Mouse (Mus musculus) megakaryocyte, embryonic 14.5 days (primary cell): Measurements from ENCODE around the gene Ptpro.

Experiments used
- FLI1 ChIP-seq: IDR thresholded peaks from 2 replicates; pipeline ENCODE4 v1.6.1; 2012; ENCODE audit warnings: low read length, inconsistent platforms, mixed read lengths
- GATA1 ChIP-seq: IDR thresholded peaks from 3 replicates; pipeline ENCODE4 v1.6.1; 2012; ENCODE audit warnings: mixed read lengths, low read length, inconsistent platforms, borderline replicate concordance

GRCm38 (mm10) chr6:137469541-137469940, 217.4 kb downstream of the Ptpro start:
- TF ChIP-seq FLI1: no peak
- no peak for TF ChIP-seq GATA1
